8 mouse cellular contexts compared by ENCODE assay signal in genomic region chr3:104758406-104758805, GRCm38 (mm10). TPM values are rescaled to one million over a fixed set of nuclear protein-coding genes. Genes with fewer than 3 reads are reported as not detected.
DNase-seq lines count a peak whose midpoint lies in the region; ATAC-seq and TF ChIP-seq lines count a peak whose summit lies in the region.

No protein-coding gene starts in this region.

- H3K79me2 ChIP-seq in CH12.LX (replicated peaks; ENCODE audit: control insufficient read depth, extremely low read depth, insufficient read depth, poor library complexity, severe bottlenecking) = no peaks in the 10 kb centered on the region

- H3K27me3 ChIP-seq in CH12.LX (replicated peaks) = no peaks in the 10 kb centered on the region
- peaks cover 64% of the 10 kb centered on the region for H3K27me3 ChIP-seq in forebrain, embryonic 10.5 days (ENCODE audit: poor library complexity, severe bottlenecking)
- peaks cover 9% of the 10 kb centered on the region; the same call in 1 of the 2 replicates for H3K27me3 ChIP-seq in heart, embryonic 15.5 days
- H3K27me3 ChIP-seq in liver, postnatal 0 days (ENCODE audit: insufficient read depth, low read length) = peaks cover 4% of the 10 kb centered on the region; the same call in 1 of the 2 replicates
- peaks cover 15% of the 10 kb centered on the region; the same call in 1 of the 2 replicates for H3K27me3 ChIP-seq in neural tube, embryonic 15.5 days (replicated peaks)

- H3K4me1 ChIP-seq in CH12.LX (ENCODE audit: control insufficient read depth in 1 of 2, insufficient read depth in 2 of 2) = peaks cover 5 to 12% of the 10 kb centered on the region in 2 experiments
- peaks cover 15% of the 10 kb centered on the region for H3K4me1 ChIP-seq in forebrain, embryonic 10.5 days
- peaks cover 9% of the 10 kb centered on the region for H3K4me1 ChIP-seq in heart, embryonic 15.5 days (replicated peaks)
- peaks cover 15% of the 10 kb centered on the region for H3K4me1 ChIP-seq in liver, postnatal 0 days (ENCODE audit: insufficient read depth)
- peaks cover 7% of the 10 kb centered on the region for H3K4me1 ChIP-seq in neural tube, embryonic 15.5 days

- H3K4me2 ChIP-seq in CH12.LX (ENCODE audit: insufficient read depth, low read depth, poor library complexity, severe bottlenecking) = peak overlapping the region; percentile 30
- peak overlapping the region; percentile 84 for H3K4me2 ChIP-seq in heart, embryonic 15.5 days
- H3K4me2 ChIP-seq in liver, postnatal 0 days (ENCODE audit: low read depth, low read length) = peak overlapping the region; percentile 71
- peak overlapping the region; percentile 59 for H3K4me2 ChIP-seq in neural tube, embryonic 15.5 days

- in situ Hi-C loops in CH12.LX (cut with MboI; ENCODE audit: low pct_ligation_motif_present, low pct_unique_long_range_greater_than_20kb, low sequenced_read_pairs) = no loop called here

- no peak for TF ChIP-seq EP300 in CH12.LX (IDR thresholded peaks at IDR 0.05; ENCODE audit: low read length)
- no peak for TF ChIP-seq EP300 in liver, postnatal 0 days (IDR thresholded peaks at IDR 0.05; ENCODE audit: low read depth)

- DNase-seq in CH12.LX (ENCODE audit: extremely low read depth) = no peak
- DNase-seq in c-Kit-positive CD71-positive TER-119-negative erythroid progenitor cells, embryonic 14.5 days (ENCODE audit: low read depth) = peak; percentile 53
- DNase-seq in forebrain, embryonic 10.5 days (ENCODE audit: extremely low spot score, low spot score) = peak; percentile 84
- peak; percentile 83 for DNase-seq in kidney, postnatal 10 days
- DNase-seq in liver, postnatal 0 days = peak; percentile 79
- peak; percentile 27 to 33 for DNase-seq in thymus, adult 18-20 months

- no peak overlapping the region for H3K4me3 ChIP-seq in CH12.LX (replicated peaks in 1 of 3; ENCODE audit: low read depth in 2 of 3, low read length in 2 of 3, poor library complexity in 1 of 3)
- peak overlapping the region; percentile 52 for H3K4me3 ChIP-seq in forebrain, embryonic 10.5 days
- peak overlapping the region; percentile 45 for H3K4me3 ChIP-seq in heart, embryonic 15.5 days
- H3K4me3 ChIP-seq in liver, postnatal 0 days (ENCODE audit: low read depth, low read length) = peak overlapping the region; percentile 26
- peak overlapping the region; percentile 37 for H3K4me3 ChIP-seq in neural tube, embryonic 15.5 days (replicated peaks)

- no peak for TF ChIP-seq POLR2A in CH12.LX (IDR thresholded peaks at IDR 0.05; ENCODE audit: low read depth, low read length)

- H3K36me3 ChIP-seq in CH12.LX (replicated peaks in 1 of 2; ENCODE audit: control insufficient read depth in 1 of 2, insufficient read depth in 1 of 2, low read length in 1 of 2) = no peaks in the 10 kb centered on the region
- no peaks in the 10 kb centered on the region for H3K36me3 ChIP-seq in forebrain, embryonic 10.5 days (replicated peaks)
- no peaks in the 10 kb centered on the region for H3K36me3 ChIP-seq in heart, embryonic 15.5 days
- no peaks in the 10 kb centered on the region for H3K36me3 ChIP-seq in liver, postnatal 0 days (replicated peaks; ENCODE audit: insufficient read depth, low read length)
- no peaks in the 10 kb centered on the region for H3K36me3 ChIP-seq in neural tube, embryonic 15.5 days

- H3K9me3 ChIP-seq in CH12.LX (replicated peaks; ENCODE audit: low read length) = no peaks in the 10 kb centered on the region
- no peaks in the 10 kb centered on the region for H3K9me3 ChIP-seq in forebrain, embryonic 10.5 days
- no peaks in the 10 kb centered on the region for H3K9me3 ChIP-seq in heart, embryonic 15.5 days (replicated peaks)
- no peaks in the 10 kb centered on the region for H3K9me3 ChIP-seq in liver, postnatal 0 days (ENCODE audit: low read length)
- H3K9me3 ChIP-seq in neural tube, embryonic 15.5 days (replicated peaks) = no peaks in the 10 kb centered on the region

- H3K9ac ChIP-seq in CH12.LX (ENCODE audit: insufficient read depth, low read depth) = peak overlapping the region; percentile 39
- peak overlapping the region; percentile 53 for H3K9ac ChIP-seq in heart, embryonic 15.5 days
- peak overlapping the region; percentile 35 for H3K9ac ChIP-seq in liver, postnatal 0 days (replicated peaks)
- H3K9ac ChIP-seq in neural tube, embryonic 15.5 days (replicated peaks) = no peak overlapping the region; the same call in 1 of the 2 replicates

- TF ChIP-seq RAD21 in CH12.LX (IDR thresholded peaks at IDR 0.05; ENCODE audit: low read depth, low read length) = peak; percentile 16

- TF ChIP-seq CTCF in CH12.LX (conservative IDR thresholded peaks at IDR 0.05 in 1 of 2, IDR thresholded peaks at IDR 0.05 in 1 of 2; ENCODE audit: low read depth in 2 of 2, low read length in 2 of 2) = peak; percentile 11 to 74; a peak in 3 of 4 replicates
- TF ChIP-seq CTCF in liver, postnatal 0 days (IDR thresholded peaks at IDR 0.05; ENCODE audit: low read depth) = peak; percentile 86

- ATAC-seq in heart, embryonic 15.5 days (replicated peaks; ENCODE audit: insufficient number of reproducible peaks, insufficient read depth, low FRiP score, low read depth) = peak; percentile 75
- ATAC-seq in liver, postnatal 0 days = peak; percentile 56
- peak; percentile 87; the same call in 1 of the 2 replicates for ATAC-seq in neural tube, embryonic 15.5 days (ENCODE audit: low FRiP score)

- dilution Hi-C loops in CH12.LX (cut with MboI; ENCODE audit: extremely low pct_ligation_motif_present, extremely low pct_unique_long_range_greater_than_20kb, low sequenced_read_pairs) = no loop called here

- 1% methylated on average over 27 of the region's 27 CpGs for WGBS in forebrain, embryonic 10.5 days
- 2% methylated on average over 27 of the region's 27 CpGs for WGBS in heart, embryonic 15.5 days
- 3% methylated on average over 27 of the region's 27 CpGs for WGBS in liver, postnatal 0 days (ENCODE audit: insufficient replicate concordance)
- WGBS in neural tube, embryonic 15.5 days = 2% methylated on average over 27 of the region's 27 CpGs

- H3K27ac ChIP-seq in CH12.LX (ENCODE audit: insufficient read depth, low read depth) = no peak overlapping the region
- peak overlapping the region; percentile 77 for H3K27ac ChIP-seq in forebrain, embryonic 10.5 days
- no peak overlapping the region for H3K27ac ChIP-seq in heart, embryonic 15.5 days
- H3K27ac ChIP-seq in liver, postnatal 0 days (ENCODE audit: low read depth) = no peak overlapping the region
- no peak overlapping the region for H3K27ac ChIP-seq in neural tube, embryonic 15.5 days (replicated peaks)

TF ChIP-seq in CH12.LX, 34 proteins besides CTCF, POLR2A, EP300 and RAD21:
- TF ChIP-seq CHD1 (IDR thresholded peaks at IDR 0.05; ENCODE audit: low read depth, low read length) (no peak), SMC3 (IDR thresholded peaks at IDR 0.05; ENCODE audit: low read depth, low read length) (peak; percentile 53), TCF12 (IDR thresholded peaks at IDR 0.05; ENCODE audit: low read depth, low read length) (peak; percentile 10; the same call in 1 of the 2 replicates)

RNA-seq across cellular contexts. Expression of gene Ppm1j, which starts 22.4 kb away (rescaled TPM):
- total RNA-seq in CH12.LX (2012; rRNA removed) = 4.2 and 6.4 TPM in 2 replicates
- total RNA-seq in CH12.LX (2014; rRNA removed) = 2.1 and 2.7 TPM in 2 replicates
- 6.4 and 6.5 TPM in 2 replicates for polyA plus RNA-seq in CH12.LX (2012; ENCODE audit: insufficient read length, low read depth)
- polyA plus RNA-seq in forebrain, embryonic 10.5 days (2016; fragmentation: Nextera tagmentation; extraction: Ambion mirVana) = 1.4 and 1.6 TPM in 2 replicates
- polyA plus RNA-seq in heart, embryonic 15.5 days (2015; fragmentation: Nextera tagmentation; extraction: Ambion mirVana) = 33.6 and 33.9 TPM in 2 replicates
- polyA plus RNA-seq in liver, postnatal 0 days (2015; fragmentation: Nextera tagmentation; extraction: Ambion mirVana) = 0.30 and 0.31 TPM in 2 replicates
- 2.3 and 2.8 TPM in 2 replicates for polyA plus RNA-seq in neural tube, embryonic 15.5 days (2015; fragmentation: Nextera tagmentation; extraction: Ambion mirVana)

RNA-seq across cellular contexts. Expression of gene Fam19a3, which starts 23.2 kb away (rescaled TPM):
- total RNA-seq in CH12.LX (2012; rRNA removed) (0.04 and 0.08 TPM in 2 replicates), CH12.LX (2014; rRNA removed) (not detected in 2 replicates)
- 0.07 and 0.16 TPM in 2 replicates for polyA plus RNA-seq in CH12.LX (2012; ENCODE audit: insufficient read length, low read depth)
- polyA plus RNA-seq in forebrain, embryonic 10.5 days (2016; fragmentation: Nextera tagmentation; extraction: Ambion mirVana) = not detected in 2 replicates
- polyA plus RNA-seq in heart, embryonic 15.5 days (2015; fragmentation: Nextera tagmentation; extraction: Ambion mirVana) = 0.78 and 0.95 TPM in 2 replicates
- 0.02 TPM in 1 of 2 replicates, not detected in the other for polyA plus RNA-seq in liver, postnatal 0 days (2015; fragmentation: Nextera tagmentation; extraction: Ambion mirVana)
- 0.09 and 0.17 TPM in 2 replicates for polyA plus RNA-seq in neural tube, embryonic 15.5 days (2015; fragmentation: Nextera tagmentation; extraction: Ambion mirVana)

RNA-seq across cellular contexts. Expression of gene Rhoc, which starts 29.8 kb away (rescaled TPM):
- total RNA-seq in CH12.LX (2012; rRNA removed) = 6.2 and 8.3 TPM in 2 replicates
- 1.2 and 1.4 TPM in 2 replicates for total RNA-seq in CH12.LX (2014; rRNA removed)
- 7.9 and 8.0 TPM in 2 replicates for polyA plus RNA-seq in CH12.LX (2012; ENCODE audit: insufficient read length, low read depth)
- polyA plus RNA-seq in forebrain, embryonic 10.5 days (2016; fragmentation: Nextera tagmentation; extraction: Ambion mirVana) = 84.9 and 90.1 TPM in 2 replicates
- 170 and 177 TPM in 2 replicates for polyA plus RNA-seq in heart, embryonic 15.5 days (2015; fragmentation: Nextera tagmentation; extraction: Ambion mirVana)
- polyA plus RNA-seq in liver, postnatal 0 days (2015; fragmentation: Nextera tagmentation; extraction: Ambion mirVana) = 37.0 and 38.1 TPM in 2 replicates
- polyA plus RNA-seq in neural tube, embryonic 15.5 days (2015; fragmentation: Nextera tagmentation; extraction: Ambion mirVana) = 74.6 and 85.4 TPM in 2 replicates

RNA-seq across cellular contexts. Expression of gene Mov10, which starts 60.0 kb away (rescaled TPM):
- total RNA-seq in CH12.LX (2012; rRNA removed) (15.2 and 18.4 TPM in 2 replicates), CH12.LX (2014; rRNA removed) (7.2 and 7.9 TPM in 2 replicates)
- polyA plus RNA-seq in CH12.LX (2012; ENCODE audit: insufficient read length, low read depth) = 28.0 and 31.9 TPM in 2 replicates
- polyA plus RNA-seq in forebrain, embryonic 10.5 days (2016; fragmentation: Nextera tagmentation; extraction: Ambion mirVana) = 16.8 and 19.5 TPM in 2 replicates
- polyA plus RNA-seq in heart, embryonic 15.5 days (2015; fragmentation: Nextera tagmentation; extraction: Ambion mirVana) = 24.4 and 34.9 TPM in 2 replicates
- polyA plus RNA-seq in liver, postnatal 0 days (2015; fragmentation: Nextera tagmentation; extraction: Ambion mirVana) = 36.1 and 37.3 TPM in 2 replicates
- polyA plus RNA-seq in neural tube, embryonic 15.5 days (2015; fragmentation: Nextera tagmentation; extraction: Ambion mirVana) = 11.9 and 24.5 TPM in 2 replicates

Comparison
In these comparisons a context has a peak if more than half of its experiments do, and no peak if none do; other contexts are left out.
1. H3K4me2 ChIP-seq: peak in every context shown above with its lines; median percentile 84 in heart, embryonic 15.5 days; 71 in liver, postnatal 0 days; 59 in neural tube, embryonic 15.5 days; 30 in CH12.LX.
2. H3K4me3 ChIP-seq: peak in forebrain, embryonic 10.5 days (single experiment), heart, embryonic 15.5 days (single experiment), liver, postnatal 0 days (single experiment) and neural tube, embryonic 15.5 days (single experiment); none in CH12.LX (0 of 3).
3. Peak in every context shown above with its lines, with median percentiles within 50 percentile points of each other: ATAC-seq.